Mouse (Mus musculus): Measurements from ENCODE around the gene Pecam1. TPM values are rescaled to one million over a fixed set of nuclear protein-coding genes. Genes with fewer than 3 reads are reported as not detected.

The Pecam1 gene
- polyA plus RNA-seq (2012) = not detected in 2 replicates

DNA sequence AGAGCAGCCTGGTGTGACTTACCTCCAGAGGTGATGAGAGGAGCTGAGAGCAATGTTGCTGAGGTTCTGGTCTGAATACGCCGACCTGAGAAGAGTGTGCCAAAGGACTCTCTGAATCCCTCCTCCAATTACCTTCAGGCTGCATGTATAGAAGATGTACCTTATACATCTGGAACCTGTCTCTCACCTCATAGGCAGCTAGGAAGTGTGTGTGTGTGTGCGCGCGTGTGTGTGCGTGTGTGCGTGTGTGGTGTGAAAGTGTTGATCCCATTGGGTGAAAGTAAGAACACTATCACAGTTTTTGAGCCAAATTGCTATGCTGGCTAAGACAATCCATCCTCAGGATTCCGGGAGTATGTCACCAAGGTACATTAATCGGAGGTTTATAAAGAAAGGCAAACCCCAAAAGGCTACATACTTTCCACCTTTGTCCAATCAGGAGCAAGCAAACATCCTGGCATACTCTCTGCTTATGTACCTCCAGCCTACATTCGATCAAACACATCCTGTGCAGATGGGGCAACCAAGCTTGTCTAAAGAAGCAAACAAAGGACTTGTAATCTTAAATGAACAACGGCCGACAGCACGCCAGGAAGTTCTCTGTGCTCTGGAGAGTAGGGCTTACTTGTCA lies at the start of gene Pecam1:
TSS of gene Pecam1 (minus strand) at position 508 of the 631 bp plus-strand sequence.
- TF ChIP-seq GATA1 (IDR thresholded peaks at IDR 0.05; ENCODE audit: low read length) = no peak

DNA sequence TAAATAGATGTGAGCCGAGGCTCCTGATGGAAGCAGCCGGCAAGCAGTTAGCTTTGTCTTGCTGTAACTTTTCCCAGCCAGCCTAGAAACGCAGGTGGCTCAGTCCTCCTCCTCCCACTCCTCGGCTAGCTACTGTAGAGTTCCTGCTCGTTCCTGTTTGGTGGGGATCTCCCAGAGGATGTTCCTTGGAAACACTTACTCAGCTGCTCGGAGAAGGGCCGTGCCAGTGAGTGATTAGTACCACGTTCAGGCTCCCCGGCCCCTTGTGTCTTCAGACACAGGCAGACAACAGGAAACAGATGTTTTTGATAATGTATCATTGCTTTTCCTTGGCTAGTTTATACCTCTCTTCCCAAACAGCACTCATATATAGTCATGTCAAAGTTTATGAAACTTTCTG lies 45.3 kb upstream of the Pecam1 start:
- TF ChIP-seq GATA1 (IDR thresholded peaks at IDR 0.05; ENCODE audit: low read length) = no peak

DNA sequence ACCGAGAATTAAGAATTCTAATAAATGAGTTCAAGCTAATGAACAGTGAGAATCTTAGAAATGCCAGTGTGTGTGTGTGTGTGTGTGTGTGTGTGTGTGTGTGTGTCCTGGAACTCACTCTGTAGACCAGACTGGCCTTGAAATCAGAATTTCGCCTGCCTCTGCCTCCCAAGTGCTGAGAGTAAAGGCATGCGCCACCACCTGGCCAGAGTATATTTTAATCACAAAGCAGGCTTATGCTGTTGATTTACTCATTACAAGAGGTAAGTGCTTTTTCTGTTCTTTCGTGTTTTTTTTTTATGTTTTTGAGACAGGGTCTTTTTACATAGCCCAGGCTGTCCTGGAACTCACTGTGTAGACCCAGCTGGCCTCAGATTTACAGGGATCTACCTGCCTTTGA lies 43.4 kb upstream of the Pecam1 start:
- TF ChIP-seq GATA1 (IDR thresholded peaks at IDR 0.05; ENCODE audit: low read length) = no peak

DNA sequence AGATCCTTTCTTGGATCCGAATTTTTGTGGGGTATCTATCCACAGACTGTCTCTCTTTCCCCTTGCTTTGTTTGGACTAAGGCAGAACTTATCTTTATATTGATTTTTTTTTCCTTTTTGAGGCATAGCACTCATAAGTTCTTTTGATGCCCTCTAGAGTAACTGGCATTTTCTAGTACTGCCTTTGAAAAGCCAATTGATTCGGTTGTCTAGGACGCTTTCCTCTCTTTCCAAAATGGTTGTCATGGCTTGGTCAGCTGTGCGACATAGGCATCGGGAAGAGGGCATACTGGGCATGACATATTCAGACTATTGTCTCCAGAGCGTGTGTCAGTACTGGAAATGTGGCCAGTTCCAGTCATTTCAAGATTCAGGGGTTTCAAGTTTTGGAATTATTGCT lies 39.2 kb upstream of the Pecam1 start:
- TF ChIP-seq GATA1 (IDR thresholded peaks at IDR 0.05; ENCODE audit: low read length) = no peak

GRCm38 (mm10) chr11:106788775-106789459 lies 38.5 kb upstream of the Pecam1 start, which contains the start of the genes Ddx5 and Cep95:
Gene Ddx5 (minus strand): TSS chr11:106789185.
Gene Cep95 (plus strand): TSS chr11:106789252.
- TF ChIP-seq GATA1 (IDR thresholded peaks at IDR 0.05; ENCODE audit: low read length) = no peak

GRCm38 (mm10) chr11:106788026-106788774 lies 37.8 kb upstream of the Pecam1 start:
- TF ChIP-seq GATA1 (IDR thresholded peaks at IDR 0.05; ENCODE audit: low read length) = no peak

- TF ChIP-seq GATA1 (IDR thresholded peaks at IDR 0.05; ENCODE audit: low read length) = no peak
Measured at GRCm38 (mm10) chr11:106787131-106788025, 37.0 kb upstream of the Pecam1 start.

DNA sequence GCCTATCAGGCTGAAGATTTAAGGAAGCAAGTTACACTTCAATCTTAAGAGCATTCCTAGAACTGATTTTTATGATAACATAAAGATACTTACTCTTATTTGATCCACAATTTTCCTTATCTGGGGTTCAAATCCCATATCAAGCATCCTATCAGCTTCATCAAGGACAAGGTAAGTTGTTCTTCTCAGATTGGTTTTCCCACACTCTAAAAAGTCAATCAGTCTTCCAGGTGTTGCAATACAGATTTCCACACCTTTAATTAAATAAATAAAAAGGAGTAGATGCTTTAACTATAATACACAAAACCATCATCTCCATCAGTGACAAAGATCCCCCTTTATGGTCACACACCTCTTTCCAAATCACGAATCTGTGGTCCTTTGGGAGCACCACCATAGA lies 34.6 kb upstream of the Pecam1 start:
- TF ChIP-seq GATA1 (IDR thresholded peaks at IDR 0.05; ENCODE audit: low read length) = no peak

DNA sequence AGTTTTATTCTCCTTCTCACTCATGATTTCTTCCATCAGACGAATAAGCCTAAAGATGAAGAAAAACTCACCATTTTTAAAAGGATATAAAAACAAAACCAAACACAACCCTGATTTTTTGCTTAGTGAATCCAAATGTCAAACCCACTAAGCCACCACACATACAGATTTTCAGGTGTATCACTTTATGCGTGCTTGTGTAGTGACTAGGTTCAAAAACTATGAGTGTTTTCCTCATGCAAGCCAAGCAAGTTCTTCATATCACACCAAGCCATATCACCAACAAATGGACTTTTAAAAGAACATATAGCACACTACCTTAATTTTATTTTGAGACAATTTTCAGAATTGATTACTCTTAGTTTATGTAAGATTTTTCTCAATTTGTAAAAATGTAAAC lies 34.0 kb upstream of the Pecam1 start:
- TF ChIP-seq GATA1 (IDR thresholded peaks at IDR 0.05; ENCODE audit: low read length) = no peak

DNA sequence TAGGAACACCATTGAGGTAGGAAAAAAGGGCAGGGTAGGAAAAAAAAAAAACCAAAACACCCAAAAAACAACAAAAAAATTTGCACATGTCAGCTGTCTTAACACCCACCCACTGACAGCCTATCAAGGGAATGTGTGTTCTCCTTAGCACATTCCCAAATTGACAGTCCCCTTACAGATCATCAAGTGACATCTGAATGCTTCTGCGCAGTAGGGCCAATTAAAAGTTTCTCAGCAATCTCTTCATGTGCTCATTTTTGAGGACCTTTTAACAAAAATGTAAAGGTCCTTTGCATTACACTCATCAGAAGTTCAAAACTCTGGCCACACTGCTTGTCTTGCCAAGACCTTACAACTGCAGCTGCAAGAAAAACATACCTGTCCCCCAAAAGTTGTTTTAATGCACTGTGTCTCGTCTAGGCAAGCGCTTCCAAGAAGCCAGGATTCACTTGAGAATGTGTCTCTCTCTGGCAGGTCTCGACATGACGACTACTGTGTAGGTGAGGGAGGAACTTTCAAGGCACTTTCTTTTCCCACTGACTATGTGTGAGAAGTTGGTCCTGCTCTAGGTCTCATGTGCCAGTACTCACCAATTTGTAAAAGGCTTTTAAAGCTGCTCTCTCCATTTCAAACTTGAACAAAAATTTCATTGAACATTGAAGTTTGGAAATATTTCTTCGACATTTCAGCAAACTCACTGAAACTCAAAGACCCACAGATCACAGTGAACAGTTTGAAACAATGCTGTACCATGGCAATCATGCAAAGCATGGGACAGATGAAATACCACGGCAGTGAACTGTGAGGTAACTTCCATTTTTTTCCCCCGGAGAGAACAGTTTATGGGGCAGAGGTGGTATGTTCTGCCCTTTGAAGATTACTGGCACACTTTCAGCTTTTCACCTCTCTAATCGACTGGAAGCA lies 32.7 kb upstream of the Pecam1 start:
- TF ChIP-seq GATA1 (IDR thresholded peaks at IDR 0.05; ENCODE audit: low read length) = no peak

GRCm38 (mm10) chr11:106780590-106781220 lies 30.3 kb upstream of the Pecam1 start:
- TF ChIP-seq GATA1 (IDR thresholded peaks at IDR 0.05; ENCODE audit: low read length) = no peak

GRCm38 (mm10) chr11:106780089-106780425 lies 29.6 kb upstream of the Pecam1 start:
- TF ChIP-seq GATA1 (IDR thresholded peaks at IDR 0.05; ENCODE audit: low read length) = no peak

GRCm38 (mm10) chr11:106779388-106780088 lies 29.1 kb upstream of the Pecam1 start, which contains the start of gene Polg2:
Gene Polg2 (minus strand): TSS chr11:106779537.
- no peak for TF ChIP-seq GATA1 (IDR thresholded peaks at IDR 0.05; ENCODE audit: low read length)
